Mouse (Mus musculus): ENCODE measurements around the gene Plxnd1. TPM values are rescaled to one million over a fixed set of nuclear protein-coding genes. Genes with fewer than 3 reads are reported as not detected.
A peak's percentile ranks its signal among the peaks of the same experiment; 100 is the strongest.

Plxnd1 gene
- polyA plus RNA-seq, 1 experiment from 2014 or later = 18.8 TPM

DNA sequence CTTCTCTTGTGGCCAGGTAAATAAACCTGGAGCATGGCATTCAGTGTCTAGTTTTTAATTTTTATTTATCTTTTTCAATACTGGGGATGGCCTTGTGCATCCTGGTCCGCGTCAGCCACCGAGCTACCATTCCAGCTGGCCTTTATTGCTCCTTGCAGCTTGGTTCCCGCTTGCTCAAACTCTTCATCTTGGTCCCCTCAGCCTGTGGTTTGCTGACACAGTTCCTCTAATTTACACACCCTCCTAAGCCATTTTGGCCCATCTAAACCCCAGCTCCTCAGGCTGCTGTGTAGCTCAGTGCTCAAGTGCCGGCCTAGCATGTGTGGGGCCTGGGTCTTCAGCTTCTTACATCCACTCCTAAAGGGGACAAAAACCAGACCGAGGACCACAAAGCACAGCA is 19.3 kb upstream of the Plxnd1 start:
- DNase-seq (ENCODE audit: low spot score) (no peak), ATAC-seq (ENCODE audit: low FRiP score) (no peak)
- Histone ChIP-seq H3K9ac (ENCODE audit: low read depth, low read length) (no peak overlapping the region), H3K9me3 (ENCODE audit: control insufficient read depth, low read length) (no peaks in the 10 kb centered on the region), H3K27ac (ENCODE audit: low read depth, low read length) (no peak overlapping the region), H3K4me3 (ENCODE audit: low read depth, low read length) (no peak overlapping the region), H3K27me3 (ENCODE audit: control insufficient read depth, insufficient read depth, low read length) (no peaks in the 10 kb centered on the region), H3K4me2 (replicated peaks; ENCODE audit: low read depth, low read length) (no peak overlapping the region), H3K4me1 (replicated peaks; ENCODE audit: control insufficient read depth, insufficient read depth, low read length) (no peaks in the 10 kb centered on the region), H3K36me3 (ENCODE audit: control insufficient read depth, insufficient read depth, low read length) (no peaks in the 10 kb centered on the region)
- WGBS = 86% methylated on average over 6 of the region's 6 CpGs

DNA sequence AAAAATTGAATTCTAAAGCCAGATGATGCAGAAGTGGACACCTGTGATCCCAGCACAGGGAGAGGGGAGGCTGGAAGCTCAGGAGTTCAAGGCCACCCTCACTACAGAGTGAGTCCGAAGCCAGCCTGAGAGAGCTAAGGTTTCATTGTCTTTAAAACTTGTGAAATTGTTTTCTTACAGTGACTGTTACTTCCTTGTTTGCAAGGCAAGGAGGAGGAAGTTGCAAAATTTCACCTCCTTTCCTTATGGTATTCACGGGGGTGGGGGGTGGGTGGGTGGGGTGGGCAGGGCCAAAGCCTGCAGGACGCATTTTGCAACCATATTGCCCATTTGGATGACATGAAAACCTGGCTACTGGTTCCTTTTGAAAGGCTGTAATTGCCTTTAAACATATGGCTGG is 18.9 kb upstream of the Plxnd1 start:
- H3K9ac ChIP-seq (ENCODE audit: low read depth, low read length) = no peak overlapping the region
- 72% methylated on average over 3 of the region's 3 CpGs for WGBS

DNA sequence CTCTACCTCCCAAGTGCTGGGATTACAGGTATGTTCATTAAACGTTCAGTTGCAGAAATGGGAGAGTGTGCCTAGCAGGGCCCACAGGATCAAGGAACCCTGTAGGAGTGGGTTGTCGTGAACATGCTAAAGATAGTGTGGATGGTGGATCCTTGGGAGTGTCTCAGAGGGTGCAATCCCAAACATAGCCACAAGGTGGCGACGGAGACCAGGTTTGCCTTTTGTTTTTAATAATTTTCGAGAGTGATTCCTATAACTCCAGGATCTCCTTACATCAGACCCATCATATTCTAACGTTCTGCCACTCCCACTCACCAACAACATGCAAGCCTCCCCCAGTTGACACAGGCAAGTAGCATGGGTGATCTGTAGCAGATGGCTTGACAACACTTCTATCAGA is 15.7 kb upstream of the Plxnd1 start:
- DNase-seq (ENCODE audit: low spot score) (peak; percentile 92), ATAC-seq (ENCODE audit: low FRiP score) (peak; percentile 44; the same call in 1 of the 2 replicates)
- WGBS = 7% methylated on average over 6 of the region's 6 CpGs
- H3K4me3 ChIP-seq (ENCODE audit: low read depth, low read length) = no peak overlapping the region
- H3K27ac ChIP-seq (ENCODE audit: low read depth, low read length) = no peak overlapping the region
- H3K4me2 ChIP-seq (replicated peaks; ENCODE audit: low read depth, low read length) = no peak overlapping the region
- H3K27me3 ChIP-seq (ENCODE audit: control insufficient read depth, insufficient read depth, low read length) = no peaks in the 10 kb centered on the region
- no peaks in the 10 kb centered on the region for H3K4me1 ChIP-seq (replicated peaks; ENCODE audit: control insufficient read depth, insufficient read depth, low read length)
- H3K9ac ChIP-seq (ENCODE audit: low read depth, low read length) = no peak overlapping the region
- no peaks in the 10 kb centered on the region for H3K9me3 ChIP-seq (ENCODE audit: control insufficient read depth, low read length)
- H3K36me3 ChIP-seq (ENCODE audit: control insufficient read depth, insufficient read depth, low read length) = no peaks in the 10 kb centered on the region

More for the DNA sequence above, 18.9 kb upstream of the Plxnd1 start:
- DNase-seq (ENCODE audit: low spot score) (no peak), ATAC-seq (ENCODE audit: low FRiP score) (no peak)
- H3K9me3 ChIP-seq (ENCODE audit: control insufficient read depth, low read length) = no peaks in the 10 kb centered on the region
- H3K4me3 ChIP-seq (ENCODE audit: low read depth, low read length) = no peak overlapping the region
- H3K4me2 ChIP-seq (replicated peaks; ENCODE audit: low read depth, low read length) = no peak overlapping the region
- H3K27ac ChIP-seq (ENCODE audit: low read depth, low read length) = no peak overlapping the region
- H3K36me3 ChIP-seq (ENCODE audit: control insufficient read depth, insufficient read depth, low read length) = no peaks in the 10 kb centered on the region
- no peaks in the 10 kb centered on the region for H3K4me1 ChIP-seq (replicated peaks; ENCODE audit: control insufficient read depth, insufficient read depth, low read length)
- H3K27me3 ChIP-seq (ENCODE audit: control insufficient read depth, insufficient read depth, low read length) = no peaks in the 10 kb centered on the region

DNA sequence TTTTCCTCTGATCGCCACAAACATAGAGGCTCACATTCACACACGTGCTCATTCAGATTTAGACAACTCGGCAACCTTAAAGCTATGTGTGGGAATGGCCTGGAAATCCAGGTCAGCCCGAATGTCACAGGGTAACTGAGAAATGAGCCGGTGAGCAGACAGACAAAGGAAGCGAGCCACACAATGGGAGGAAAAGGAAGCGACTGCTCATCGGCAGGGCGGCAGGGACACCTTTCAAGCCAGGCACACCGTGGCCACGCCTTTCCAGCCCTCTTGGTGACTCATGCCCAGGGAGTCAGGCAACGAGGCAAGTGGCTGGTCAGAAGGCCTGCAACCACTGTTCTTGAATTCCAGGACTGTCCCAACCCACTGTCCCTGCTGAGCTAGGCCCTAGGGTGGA is 14.6 kb upstream of the Plxnd1 start:
- H3K4me1 ChIP-seq (replicated peaks; ENCODE audit: control insufficient read depth, insufficient read depth, low read length) = no peaks in the 10 kb centered on the region
- ATAC-seq (ENCODE audit: low FRiP score) = no peak

DNA sequence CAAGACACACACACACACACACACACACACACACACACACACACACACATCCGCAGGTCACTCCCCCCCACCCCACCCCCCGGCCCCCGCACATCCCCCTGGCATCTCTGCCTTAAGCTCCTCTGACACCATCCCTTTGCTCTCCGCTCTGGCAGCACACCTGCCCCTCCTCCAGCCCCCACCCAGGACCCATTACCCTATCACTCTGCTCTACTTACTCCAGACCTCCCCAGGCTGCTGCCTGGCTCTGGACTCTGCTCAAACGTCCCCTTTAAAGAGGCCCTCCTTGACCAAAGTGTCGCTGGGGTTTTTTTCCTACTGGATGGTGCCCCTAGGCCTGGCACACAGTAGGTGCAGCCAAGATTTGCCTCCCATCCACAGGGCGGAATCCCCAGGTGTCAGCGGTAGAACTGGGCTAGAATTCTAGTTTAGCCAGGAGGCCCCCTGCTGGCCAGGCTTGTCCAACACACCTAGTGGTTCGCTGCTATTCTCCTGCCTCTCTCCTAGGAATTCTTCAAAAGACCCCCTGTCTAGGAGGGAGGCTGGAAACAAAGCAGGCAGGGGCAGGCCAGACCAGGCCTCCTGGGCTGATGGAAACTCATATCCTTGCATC is 12.9 kb upstream of the Plxnd1 start:
- H3K4me2 ChIP-seq (replicated peaks; ENCODE audit: low read depth, low read length) = no peak overlapping the region
- 7% methylated on average over 6 of the region's 9 CpGs for WGBS
- no peak overlapping the region for H3K9ac ChIP-seq (ENCODE audit: low read depth, low read length)
- no peak overlapping the region for H3K27ac ChIP-seq (ENCODE audit: low read depth, low read length)
- peak; percentile 82 for DNase-seq (ENCODE audit: low spot score)
- H3K9me3 ChIP-seq (ENCODE audit: control insufficient read depth, low read length) = no peaks in the 10 kb centered on the region
- H3K36me3 ChIP-seq (ENCODE audit: control insufficient read depth, insufficient read depth, low read length) = no peaks in the 10 kb centered on the region
- peak; percentile 41; the same call in 1 of the 2 replicates for ATAC-seq (ENCODE audit: low FRiP score)
- H3K4me1 ChIP-seq (replicated peaks; ENCODE audit: control insufficient read depth, insufficient read depth, low read length) = no peaks in the 10 kb centered on the region
- no peaks in the 10 kb centered on the region for H3K27me3 ChIP-seq (ENCODE audit: control insufficient read depth, insufficient read depth, low read length)
- H3K4me3 ChIP-seq (ENCODE audit: low read depth, low read length) = no peak overlapping the region

More for the DNA sequence above, 14.6 kb upstream of the Plxnd1 start:
- H3K9me3 ChIP-seq (ENCODE audit: control insufficient read depth, low read length) = no peaks in the 10 kb centered on the region
- no peaks in the 10 kb centered on the region for H3K36me3 ChIP-seq (ENCODE audit: control insufficient read depth, insufficient read depth, low read length)
- no peaks in the 10 kb centered on the region for H3K27me3 ChIP-seq (ENCODE audit: control insufficient read depth, insufficient read depth, low read length)
- 54% methylated on average over 12 of the region's 12 CpGs for WGBS
- no peak overlapping the region for H3K4me3 ChIP-seq (ENCODE audit: low read depth, low read length)
- no peak overlapping the region for H3K4me2 ChIP-seq (replicated peaks; ENCODE audit: low read depth, low read length)
- no peak overlapping the region for H3K9ac ChIP-seq (ENCODE audit: low read depth, low read length)
- no peak for DNase-seq (ENCODE audit: low spot score)
- H3K27ac ChIP-seq (ENCODE audit: low read depth, low read length) = no peak overlapping the region

DNA sequence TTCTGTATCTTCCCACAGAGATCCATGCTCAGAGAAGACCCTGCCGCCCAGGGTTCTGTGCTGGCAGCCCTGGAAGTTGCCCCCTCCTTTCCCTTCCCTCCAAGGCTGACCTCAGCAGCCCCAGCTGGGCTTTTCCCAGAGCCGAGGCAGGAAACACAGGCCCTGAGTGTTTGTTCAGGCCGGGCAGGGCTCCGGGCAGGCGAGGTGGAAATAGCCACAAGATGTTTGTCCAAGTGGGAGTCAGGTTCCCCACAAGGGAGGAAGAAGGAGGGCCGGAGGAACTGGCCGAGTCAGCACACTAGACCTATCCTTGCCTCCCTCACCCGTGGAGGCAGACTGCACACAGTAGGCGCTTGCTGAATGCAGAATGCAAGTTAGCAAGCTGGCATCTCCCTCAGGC is 11.9 kb upstream of the Plxnd1 start:
- no peak overlapping the region for H3K9ac ChIP-seq (ENCODE audit: low read depth, low read length)
- H3K9me3 ChIP-seq (ENCODE audit: control insufficient read depth, low read length) = no peaks in the 10 kb centered on the region
- DNase-seq (ENCODE audit: low spot score) (no peak), ATAC-seq (ENCODE audit: low FRiP score) (no peak)
- H3K4me1 ChIP-seq (replicated peaks; ENCODE audit: control insufficient read depth, insufficient read depth, low read length) = no peaks in the 10 kb centered on the region
- no peak overlapping the region for H3K4me3 ChIP-seq (ENCODE audit: low read depth, low read length)
- 46% methylated on average over 9 of the region's 9 CpGs for WGBS
- no peak overlapping the region for H3K27ac ChIP-seq (ENCODE audit: low read depth, low read length)
- H3K4me2 ChIP-seq (replicated peaks; ENCODE audit: low read depth, low read length) = no peak overlapping the region
- no peaks in the 10 kb centered on the region for H3K27me3 ChIP-seq (ENCODE audit: control insufficient read depth, insufficient read depth, low read length)
- no peaks in the 10 kb centered on the region for H3K36me3 ChIP-seq (ENCODE audit: control insufficient read depth, insufficient read depth, low read length)

DNA sequence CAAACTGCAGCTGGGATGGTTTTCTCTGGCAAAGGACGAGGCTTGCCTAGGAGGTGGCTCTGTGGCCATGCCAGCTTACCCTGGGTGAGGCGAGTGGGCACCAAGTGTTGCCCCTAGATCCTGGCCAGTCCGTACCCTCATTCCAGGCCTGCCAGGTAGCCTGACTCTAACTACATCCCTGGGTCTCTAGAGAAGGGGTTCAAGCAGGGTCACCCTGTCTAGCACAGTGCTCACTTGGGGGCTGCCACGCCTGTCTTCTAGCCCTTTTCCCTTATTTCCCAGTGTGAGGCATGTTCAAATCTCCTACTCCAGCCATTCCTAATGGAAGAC is 11.1 kb upstream of the Plxnd1 start:
- H3K4me3 ChIP-seq (ENCODE audit: low read depth, low read length) = no peak overlapping the region
- no peak overlapping the region for H3K9ac ChIP-seq (ENCODE audit: low read depth, low read length)
- H3K9me3 ChIP-seq (ENCODE audit: control insufficient read depth, low read length) = no peaks in the 10 kb centered on the region
- no peak overlapping the region for H3K27ac ChIP-seq (ENCODE audit: low read depth, low read length)
- no peaks in the 10 kb centered on the region for H3K36me3 ChIP-seq (ENCODE audit: control insufficient read depth, insufficient read depth, low read length)
- no peak overlapping the region for H3K4me2 ChIP-seq (replicated peaks; ENCODE audit: low read depth, low read length)
- ATAC-seq (ENCODE audit: low FRiP score) (no peak), DNase-seq (ENCODE audit: low spot score) (no peak)
- no peaks in the 10 kb centered on the region for H3K27me3 ChIP-seq (ENCODE audit: control insufficient read depth, insufficient read depth, low read length)
- H3K4me1 ChIP-seq (replicated peaks; ENCODE audit: control insufficient read depth, insufficient read depth, low read length) = no peaks in the 10 kb centered on the region
- WGBS = 80% methylated on average over 4 of the region's 4 CpGs

DNA sequence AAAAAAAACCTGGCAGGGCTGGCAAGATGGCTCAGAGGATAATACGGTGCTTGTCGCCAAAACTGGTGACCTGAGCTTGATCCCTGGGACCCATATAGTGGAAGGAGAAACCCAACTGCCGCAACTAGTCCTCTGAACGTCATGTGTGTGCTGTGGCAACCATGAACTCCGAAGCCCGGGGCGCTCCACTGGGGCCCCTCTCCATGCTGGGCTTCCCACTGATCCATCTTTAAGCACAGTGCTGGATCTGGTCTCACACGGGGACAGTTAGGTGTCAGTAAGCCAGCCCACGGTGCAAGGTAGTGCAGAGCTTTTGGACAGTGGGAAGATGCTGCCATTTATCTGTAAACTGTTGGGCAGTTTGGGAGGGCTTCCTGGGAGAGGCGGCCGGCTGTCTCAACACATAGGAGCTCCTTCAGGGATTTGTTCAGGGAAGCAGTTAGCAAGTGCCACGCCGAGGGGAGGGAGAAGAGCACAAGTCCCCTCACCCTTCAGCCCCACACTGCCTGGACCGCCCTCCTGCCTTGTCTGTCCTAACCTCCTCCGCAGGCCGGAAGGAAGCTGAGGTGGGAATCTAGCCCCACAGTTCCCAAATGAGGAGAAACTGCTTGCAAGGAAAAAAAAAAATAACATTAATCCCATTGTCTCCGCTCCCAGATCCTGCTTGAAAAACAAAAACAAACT is 10.6 kb upstream of the Plxnd1 start:
- no peak for ATAC-seq (ENCODE audit: low FRiP score)
- Histone ChIP-seq H3K4me2 (replicated peaks; ENCODE audit: low read depth, low read length) (no peak overlapping the region), H3K4me1 (replicated peaks; ENCODE audit: control insufficient read depth, insufficient read depth, low read length) (no peaks in the 10 kb centered on the region), H3K4me3 (ENCODE audit: low read depth, low read length) (no peak overlapping the region), H3K9me3 (ENCODE audit: control insufficient read depth, low read length) (no peaks in the 10 kb centered on the region), H3K36me3 (ENCODE audit: control insufficient read depth, insufficient read depth, low read length) (no peaks in the 10 kb centered on the region), H3K27ac (ENCODE audit: low read depth, low read length) (no peak overlapping the region), H3K9ac (ENCODE audit: low read depth, low read length) (no peak overlapping the region), H3K27me3 (ENCODE audit: control insufficient read depth, insufficient read depth, low read length) (no peaks in the 10 kb centered on the region)
- DNase-seq (ENCODE audit: low spot score) = no peak
- WGBS = 69% methylated on average over 17 of the region's 17 CpGs

DNA sequence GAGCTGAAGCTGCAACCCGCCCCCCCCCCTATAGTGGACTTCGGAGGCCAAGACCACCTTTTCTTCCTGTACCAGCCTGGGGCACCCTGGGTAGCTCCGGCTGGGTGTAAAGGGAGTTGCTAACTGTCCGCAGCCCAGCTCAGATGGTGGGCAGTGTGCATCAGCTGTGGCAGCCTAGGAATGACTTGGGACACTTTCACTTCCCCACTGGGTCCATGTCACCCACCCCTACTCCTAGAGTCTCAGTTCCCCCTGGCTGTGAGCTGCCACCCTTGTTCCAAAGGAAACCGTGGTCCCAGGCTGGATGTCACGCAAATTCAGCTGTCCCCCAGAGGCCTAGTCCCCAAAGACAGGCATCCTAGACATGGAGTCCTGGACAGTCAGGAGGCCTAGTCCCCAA is 9.9 kb upstream of the Plxnd1 start:
- no peaks in the 10 kb centered on the region for H3K36me3 ChIP-seq (ENCODE audit: control insufficient read depth, insufficient read depth, low read length)
- ATAC-seq (ENCODE audit: low FRiP score) (no peak), DNase-seq (ENCODE audit: low spot score) (no peak)
- no peak overlapping the region for H3K27ac ChIP-seq (ENCODE audit: low read depth, low read length)
- H3K4me2 ChIP-seq (replicated peaks; ENCODE audit: low read depth, low read length) = no peak overlapping the region
- 82% methylated on average over 6 of the region's 6 CpGs for WGBS
- H3K9ac ChIP-seq (ENCODE audit: low read depth, low read length) = no peak overlapping the region
- no peak overlapping the region for H3K4me3 ChIP-seq (ENCODE audit: low read depth, low read length)
- H3K4me1 ChIP-seq (replicated peaks; ENCODE audit: control insufficient read depth, insufficient read depth, low read length) = no peaks in the 10 kb centered on the region
- no peaks in the 10 kb centered on the region for H3K9me3 ChIP-seq (ENCODE audit: control insufficient read depth, low read length)
- no peaks in the 10 kb centered on the region for H3K27me3 ChIP-seq (ENCODE audit: control insufficient read depth, insufficient read depth, low read length)

All from hindbrain, embryonic 11.5 days (tissue).